Mouse (Mus musculus) limb, embryonic 10.5 days (tissue): ENCODE measurements around the gene Grasp. TPM values are rescaled to one million over a fixed set of nuclear protein-coding genes. Genes with fewer than 3 reads are reported as not detected.
A peak's percentile ranks its signal among the peaks of the same experiment; 100 is the strongest.

ENCODE experiments used
- DNase-seq: peaks from one replicate; pipeline ENCODE4 v3.0.0-alpha.2; 2017; ENCODE audit warnings: low spot score
- H3K27ac ChIP-seq: fragments of 300-500 bp; sonication (generic); 2 replicates; pipeline ENCODE4 v1.5.1; 2016; ENCODE audit warnings: mild to moderate bottlenecking
- H3K27me3 ChIP-seq: fragments of 300-500 bp; sonication (generic); 2 replicates; pipeline ENCODE4 v1.6.1; 2016; ENCODE audit warnings: low read depth, mild to moderate bottlenecking; ENCODE audit not compliant: poor library complexity, severe bottlenecking
- H3K36me3 ChIP-seq: fragments of 300-500 bp; sonication (generic); 2 replicates; pipeline ENCODE4 v1.6.1; 2016; ENCODE audit warnings: mild to moderate bottlenecking, moderate library complexity
- H3K4me1 ChIP-seq: fragments of 300-500 bp; sonication (generic); 2 replicates; pipeline ENCODE4 v1.6.1; 2016
- H3K4me3 ChIP-seq: fragments of 300-500 bp; sonication (generic); 2 replicates; pipeline ENCODE4 v1.5.1; 2016; ENCODE audit warnings: mild to moderate bottlenecking, moderate library complexity
- H3K9me3 ChIP-seq: fragments of 300-500 bp; sonication (generic); replicated peaks from 2 replicates; pipeline ENCODE4 v1.6.1; 2016; ENCODE audit warnings: mild to moderate bottlenecking
- WGBS: fragments of 180-500 bp; shearing (Covaris S2); methylation state at CpG from one replicate; pipeline ENCODE4 v1.1.7; 2016; 5-methylcytosine and 5-hydroxymethylcytosine counted together
- polyA plus RNA-seq: library from polyadenylated mRNA; unstranded; fragments of >200 nt; fragmentation: Nextera tagmentation; extraction: Ambion mirVana; gene quantifications from 2 replicates; pipeline ENCODE4 v1.2.1, GENCODE M21; 2016

Gene Grasp
- polyA plus RNA-seq, 1 experiment from 2014 or later: 6.9 TPM

GRCm38 (mm10) chr15:101198218-101198617 lies 25.8 kb upstream of the Grasp start:
- WGBS: 34% methylated on average over 3 of the region's 3 CpGs
- H3K4me1 ChIP-seq: no peaks in the 10 kb centered on the region
- no peak overlapping the region for H3K4me3 ChIP-seq
- no peaks in the 10 kb centered on the region for H3K9me3 ChIP-seq
- DNase-seq: peak; percentile 68
- no peak overlapping the region for H3K27ac ChIP-seq
- peaks cover 95% of the 10 kb centered on the region for H3K36me3 ChIP-seq
- no peaks in the 10 kb centered on the region for H3K27me3 ChIP-seq

DNA sequence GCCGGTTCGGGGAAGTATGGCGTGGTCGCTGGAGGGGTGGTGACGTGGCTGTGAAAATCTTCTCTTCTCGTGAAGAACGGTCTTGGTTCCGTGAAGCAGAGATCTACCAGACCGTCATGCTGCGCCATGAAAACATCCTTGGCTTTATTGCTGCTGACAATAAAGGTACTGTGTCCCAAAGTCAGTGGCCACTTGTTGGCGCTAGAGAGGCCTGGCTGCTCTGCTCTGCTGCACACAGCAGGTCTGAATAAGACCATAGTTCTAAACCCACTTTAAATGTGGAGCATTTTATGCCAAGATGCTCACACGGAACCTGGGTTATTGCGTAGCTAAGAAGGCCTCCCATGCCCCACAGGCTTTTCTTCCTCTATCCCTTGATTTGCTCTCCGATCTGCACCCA lies 25.1 kb upstream of the Grasp start:
- H3K4me3 ChIP-seq: no peak overlapping the region
- H3K27ac ChIP-seq: no peak overlapping the region
- 89% methylated on average over 14 of the region's 14 CpGs for WGBS
- H3K27me3 ChIP-seq: no peaks in the 10 kb centered on the region
- no peak for DNase-seq
- no peaks in the 10 kb centered on the region for H3K4me1 ChIP-seq
- H3K36me3 ChIP-seq: peaks cover 97% of the 10 kb centered on the region
- H3K9me3 ChIP-seq: no peaks in the 10 kb centered on the region

GRCm38 (mm10) chr15:101200777-101201295 lies 23.2 kb upstream of the Grasp start:
- DNase-seq: no peak
- WGBS: 98% methylated on average over 9 of the region's 9 CpGs
- no peak overlapping the region for H3K27ac ChIP-seq
- H3K4me3 ChIP-seq: no peak overlapping the region
- no peaks in the 10 kb centered on the region for H3K27me3 ChIP-seq
- peaks cover 94% of the 10 kb centered on the region for H3K36me3 ChIP-seq
- no peaks in the 10 kb centered on the region for H3K9me3 ChIP-seq
- H3K4me1 ChIP-seq: no peaks in the 10 kb centered on the region

- 95% methylated on average over 3 of the region's 3 CpGs for WGBS
- Histone ChIP-seq H3K4me3 (no peak overlapping the region), H3K4me1 (no peaks in the 10 kb centered on the region), H3K9me3 (no peaks in the 10 kb centered on the region), H3K27me3 (no peaks in the 10 kb centered on the region), H3K36me3 (peaks cover 94% of the 10 kb centered on the region), H3K27ac (no peak overlapping the region)
- no peak for DNase-seq
These were observed 22.6 kb upstream of the Grasp start for GRCm38 (mm10) chr15:101201414-101201813.

- H3K27ac ChIP-seq: no peak overlapping the region
- no peaks in the 10 kb centered on the region for H3K27me3 ChIP-seq
- no peak overlapping the region for H3K4me3 ChIP-seq
- no peaks in the 10 kb centered on the region for H3K9me3 ChIP-seq
- no peaks in the 10 kb centered on the region for H3K4me1 ChIP-seq
- WGBS: 73% methylated on average over 4 of the region's 4 CpGs
- peaks cover 96% of the 10 kb centered on the region for H3K36me3 ChIP-seq
- no peak for DNase-seq
These were observed 20.3 kb upstream of the Grasp start for GRCm38 (mm10) chr15:101203673-101204072.

- H3K27me3 ChIP-seq: no peaks in the 10 kb centered on the region
- no peaks in the 10 kb centered on the region for H3K4me1 ChIP-seq
- 81% methylated on average over 7 of the region's 7 CpGs for WGBS
- no peak overlapping the region for H3K4me3 ChIP-seq
- no peaks in the 10 kb centered on the region for H3K9me3 ChIP-seq
- peaks cover 96% of the 10 kb centered on the region for H3K36me3 ChIP-seq
- DNase-seq: no peak
- H3K27ac ChIP-seq: no peak overlapping the region
These were observed 19.2 kb upstream of the Grasp start for GRCm38 (mm10) chr15:101204781-101205180.

- peak; percentile 73 for DNase-seq
- Histone ChIP-seq H3K27ac (no peak overlapping the region), H3K27me3 (no peaks in the 10 kb centered on the region), H3K4me3 (no peak overlapping the region), H3K4me1 (no peaks in the 10 kb centered on the region), H3K9me3 (no peaks in the 10 kb centered on the region), H3K36me3 (peaks cover 87% of the 10 kb centered on the region)
- 67% methylated on average over 6 of the region's 6 CpGs for WGBS
These were observed 13.8 kb upstream of the Grasp start for GRCm38 (mm10) chr15:101210228-101210627.

GRCm38 (mm10) chr15:101210998-101211613 lies 12.9 kb upstream of the Grasp start:
- Histone ChIP-seq H3K4me3 (no peak overlapping the region), H3K27me3 (no peaks in the 10 kb centered on the region), H3K27ac (no peak overlapping the region), H3K4me1 (no peaks in the 10 kb centered on the region), H3K9me3 (no peaks in the 10 kb centered on the region), H3K36me3 (peaks cover 82% of the 10 kb centered on the region)
- WGBS: 96% methylated on average over 14 of the region's 14 CpGs
- no peak for DNase-seq

GRCm38 (mm10) chr15:101212435-101212834 lies 11.6 kb upstream of the Grasp start:
- WGBS: 91% methylated on average over 14 of the region's 14 CpGs
- Histone ChIP-seq H3K27me3 (no peaks in the 10 kb centered on the region), H3K36me3 (peaks cover 68% of the 10 kb centered on the region), H3K27ac (no peak overlapping the region), H3K4me1 (no peaks in the 10 kb centered on the region), H3K4me3 (no peak overlapping the region), H3K9me3 (no peaks in the 10 kb centered on the region)
- DNase-seq: no peak

DNA sequence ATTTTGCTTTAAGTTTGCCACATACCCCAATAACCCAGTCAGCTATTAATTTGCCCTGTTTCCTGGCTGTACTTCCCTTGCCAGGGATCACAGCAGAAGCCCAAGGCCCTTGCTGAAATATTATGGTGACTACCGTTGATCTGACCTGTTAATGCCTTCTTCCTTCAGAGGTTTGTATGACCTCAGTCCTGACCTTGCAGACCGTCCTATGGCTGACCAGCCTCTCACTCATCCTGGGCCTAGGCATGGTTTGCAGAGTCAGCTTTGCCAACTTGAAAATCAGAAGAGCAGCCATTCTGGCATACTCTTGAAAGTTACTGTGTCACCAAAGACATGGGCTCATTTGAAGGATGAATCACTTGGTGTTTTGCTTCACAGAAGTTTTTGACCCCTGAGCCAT lies 8.9 kb upstream of the Grasp start:
- Histone ChIP-seq H3K27ac (no peak overlapping the region), H3K4me3 (no peak overlapping the region), H3K27me3 (no peaks in the 10 kb centered on the region), H3K4me1 (peaks cover 1% of the 10 kb centered on the region), H3K36me3 (peaks cover 42% of the 10 kb centered on the region), H3K9me3 (no peaks in the 10 kb centered on the region)
- DNase-seq: no peak
- 66% methylated on average over 2 of the region's 2 CpGs for WGBS

- Histone ChIP-seq H3K9me3 (no peaks in the 10 kb centered on the region), H3K4me1 (peaks cover 10% of the 10 kb centered on the region), H3K36me3 (peaks cover 33% of the 10 kb centered on the region), H3K27me3 (no peaks in the 10 kb centered on the region), H3K27ac (no peak overlapping the region), H3K4me3 (no peak overlapping the region)
- 74% methylated on average over 4 of the region's 4 CpGs for WGBS
- DNase-seq: no peak
These were observed 8.0 kb upstream of the Grasp start for GRCm38 (mm10) chr15:101216036-101216435.

GRCm38 (mm10) chr15:101220905-101221297 lies 3.1 kb upstream of the Grasp start:
- Histone ChIP-seq H3K4me1 (peaks cover 57% of the 10 kb centered on the region), H3K27me3 (peaks cover 18% of the 10 kb centered on the region), H3K27ac (peak overlapping the region; percentile 79), H3K36me3 (no peaks in the 10 kb centered on the region), H3K4me3 (peak overlapping the region; percentile 46), H3K9me3 (no peaks in the 10 kb centered on the region)
- DNase-seq: peak; percentile 62
- WGBS: 6% methylated on average over 8 of the region's 8 CpGs

DNA sequence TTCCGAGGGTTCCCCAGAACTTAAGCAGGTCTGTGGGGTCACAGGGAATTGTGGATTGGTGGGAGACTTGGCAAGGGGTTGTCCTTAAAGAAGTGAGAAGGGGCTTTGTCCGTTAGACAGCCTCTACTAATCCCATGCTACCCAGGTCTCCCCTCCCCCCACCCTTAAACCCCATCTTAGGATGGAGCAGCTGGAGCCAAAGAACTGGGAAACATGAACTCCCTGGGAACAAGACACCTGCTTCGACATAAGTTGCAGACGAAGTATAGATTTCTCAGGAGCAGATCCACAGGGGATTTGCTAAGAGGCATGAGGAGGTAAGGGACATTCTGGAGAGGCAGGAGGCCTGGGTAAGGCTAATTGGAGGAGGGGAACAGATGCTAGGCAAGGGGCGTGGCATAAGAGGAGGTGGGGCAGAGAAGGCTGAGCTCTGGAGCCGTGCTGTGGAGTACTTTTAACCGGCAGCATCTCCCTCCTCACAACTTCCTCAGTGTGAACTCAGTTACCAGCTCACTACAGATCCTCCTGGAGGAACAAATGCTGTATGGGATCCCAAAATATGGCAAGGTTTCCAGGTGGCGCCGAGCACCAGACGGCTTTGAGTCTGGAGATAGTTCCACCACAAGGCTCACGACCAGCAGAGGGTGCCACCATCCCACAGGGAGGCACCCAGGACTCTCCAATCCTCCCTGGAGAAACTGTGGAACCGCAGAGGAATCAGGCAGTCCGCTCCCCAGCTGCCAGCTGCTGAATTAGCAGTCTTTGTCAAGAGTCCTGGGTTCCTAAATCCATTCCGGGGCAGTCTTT lies 2.5 kb upstream of the Grasp start:
- Histone ChIP-seq H3K4me3 (peak overlapping the region; percentile 46), H3K36me3 (no peaks in the 10 kb centered on the region; the same call in 1 of the 2 replicates), H3K4me1 (peaks cover 62% of the 10 kb centered on the region)

More for the DNA sequence above, 2.5 kb upstream of the Grasp start:
- Histone ChIP-seq H3K9me3 (no peaks in the 10 kb centered on the region), H3K27me3 (peaks cover 22% of the 10 kb centered on the region), H3K27ac (peak overlapping the region; percentile 79)
- 1% methylated on average over 14 of the region's 14 CpGs for WGBS
- DNase-seq: peak; percentile 80
